Mouse (Mus musculus) midbrain, embryonic 11.5 days (tissue): ENCODE data around the gene Nrbf2. TPM values are rescaled to one million over a fixed set of nuclear protein-coding genes. Genes with fewer than 3 reads are reported as not detected.
A peak's percentile ranks its signal among the peaks of the same experiment; 100 is the strongest.

Experiments
- ATAC-seq: fragments of 200-750 bp; cut with Nextera tagmentation; 2 replicates; pipeline ENCODE4 v1.8.0; 2017; ENCODE audit warnings: moderate TSS enrichment, moderate library complexity; ENCODE audit not compliant: low FRiP score
- DNase-seq: peaks from one replicate; pipeline ENCODE4 v3.0.0; 2015; ENCODE audit warnings: low spot score; ENCODE audit errors: missing footprints
- H3K27ac ChIP-seq: fragments of 300-500 bp; sonication (generic); 2 replicates; pipeline ENCODE4 v1.5.1; 2014; ENCODE audit warnings: low read depth, low read length
- H3K27me3 ChIP-seq: fragments of 300-500 bp; sonication (generic); 2 replicates; pipeline ENCODE4 v1.6.1; 2014; ENCODE audit warnings: mild to moderate bottlenecking, low read length, moderate library complexity, mixed read lengths; ENCODE audit not compliant: control insufficient read depth, insufficient read depth
- H3K36me3 ChIP-seq: fragments of 300-500 bp; sonication (generic); 2 replicates; pipeline ENCODE4 v1.6.1; 2014; ENCODE audit warnings: mild to moderate bottlenecking, low read length, moderate library complexity, mixed read lengths; ENCODE audit not compliant: control insufficient read depth, insufficient read depth
- H3K4me1 ChIP-seq: fragments of 300-500 bp; sonication (generic); 2 replicates; pipeline ENCODE4 v1.6.1; 2014; ENCODE audit warnings: low read length; ENCODE audit not compliant: control insufficient read depth, insufficient read depth
- H3K4me2 ChIP-seq: fragments of 300-500 bp; sonication (generic); 2 replicates; pipeline ENCODE4 v1.6.1; 2014; ENCODE audit warnings: mild to moderate bottlenecking, moderate library complexity
- H3K4me3 ChIP-seq: fragments of 300-500 bp; sonication (generic); 2 replicates; pipeline ENCODE4 v1.5.1; 2014; ENCODE audit warnings: low read depth, low read length
- H3K9ac ChIP-seq: fragments of 300-500 bp; sonication (generic); 2 replicates; pipeline ENCODE4 v1.6.1; 2014; ENCODE audit warnings: low read length
- H3K9me3 ChIP-seq: fragments of 300-500 bp; sonication (generic); 2 replicates; pipeline ENCODE4 v1.6.1; 2016; ENCODE audit warnings: low read length; ENCODE audit not compliant: control insufficient read depth
- WGBS: fragments of 180-500 bp; shearing (Covaris S2); extraction: QIAGEN DNeasy Blood & Tissue Kit; methylation state at CpG from one replicate; pipeline ENCODE4 v1.1.7; 2014; 5-methylcytosine and 5-hydroxymethylcytosine counted together
- polyA plus RNA-seq: library from polyadenylated mRNA; unstranded; fragments of >200 nt; fragmentation: Nextera tagmentation; extraction: Ambion mirVana; gene quantifications from 2 replicates; pipeline ENCODE4 v1.2.1, GENCODE M21; 2014

Gene Nrbf2
- polyA plus RNA-seq = 43.6 and 51.1 TPM in 2 replicates

DNA sequence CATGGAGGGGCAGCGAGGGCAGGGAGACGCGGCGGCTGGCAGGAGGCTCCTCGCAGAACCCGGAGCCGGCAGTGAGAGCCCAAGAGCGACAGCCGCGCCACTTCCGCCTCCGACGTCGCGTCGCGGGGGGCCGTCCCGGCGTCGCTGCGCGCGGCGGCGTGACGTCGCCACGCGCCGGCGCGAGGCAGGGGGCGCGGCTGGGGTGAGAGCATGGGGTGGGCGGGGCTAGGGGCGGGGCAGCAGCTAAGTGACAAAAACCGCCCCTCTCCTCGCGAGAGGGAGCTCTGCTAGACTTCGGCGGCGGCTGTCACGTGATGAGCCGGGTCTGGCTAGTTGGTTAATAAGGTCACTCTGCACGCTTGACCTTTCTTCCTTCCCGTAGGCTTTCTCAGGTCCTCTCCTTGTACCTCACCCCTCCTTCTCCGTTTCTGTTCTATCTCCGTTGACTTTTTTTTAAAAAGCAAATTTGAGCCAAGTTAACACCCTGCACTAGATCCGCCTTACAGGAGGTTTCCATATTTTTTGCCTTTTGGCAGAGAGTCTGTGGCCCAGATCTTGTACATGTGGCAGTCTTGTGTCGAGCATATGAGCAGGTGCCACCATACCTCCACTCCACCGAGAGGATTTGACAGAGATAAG, at the start of gene Nrbf2:
Nrbf2 (minus strand) TSS at position 130 of the 639 bp plus-strand sequence.
- 3% methylated on average over 50 of the region's 52 CpGs for WGBS
- ATAC-seq (peak; percentile 95), DNase-seq (peak; percentile 98)
- Histone ChIP-seq H3K4me1 (peaks cover 11% of the 10 kb centered on the region; the same call in 1 of the 2 replicates), H3K36me3 (no peaks in the 10 kb centered on the region), H3K27ac (peak within 1 kb of the TSS; percentile 40), H3K9me3 (no peaks in the 10 kb centered on the region), H3K9ac (peak within 1 kb of the TSS; percentile 88), H3K27me3 (no peaks in the 10 kb centered on the region), H3K4me3 (peak within 1 kb of the TSS; percentile 94), H3K4me2 (peak within 1 kb of the TSS; percentile 70)

DNA sequence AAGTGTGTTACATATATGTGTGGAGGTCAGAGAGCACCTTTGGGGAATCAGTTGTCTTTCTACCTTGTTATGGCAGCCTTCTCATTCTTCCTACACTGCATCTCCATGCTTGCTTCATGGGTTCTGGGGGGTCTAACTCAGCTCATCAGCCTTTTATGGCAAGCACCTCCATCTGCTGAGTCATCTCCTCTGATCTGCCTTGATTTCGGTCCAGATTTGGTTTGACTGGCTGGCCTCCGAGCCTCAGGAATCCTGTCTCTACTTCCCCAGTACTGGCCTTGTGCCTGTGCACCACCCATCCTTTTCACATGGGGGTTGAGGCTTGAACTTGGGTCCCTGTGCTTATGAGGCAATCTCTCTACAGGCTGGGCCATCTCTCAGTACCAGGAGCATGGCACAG, 45.5 kb upstream of the Nrbf2 start:
- no peak overlapping the region for H3K27ac ChIP-seq
- H3K4me2 ChIP-seq = no peak overlapping the region
- no peak overlapping the region for H3K9ac ChIP-seq
- H3K9me3 ChIP-seq = no peaks in the 10 kb centered on the region
- WGBS = 89% methylated on average over 2 of the region's 2 CpGs
- no peak for DNase-seq
- no peaks in the 10 kb centered on the region for H3K36me3 ChIP-seq
- H3K4me1 ChIP-seq = 0 out of 2 replicates have a peak, but pooled peaks cover 3% of the 10 kb centered on the region
- H3K4me3 ChIP-seq = no peak overlapping the region
- no peak for ATAC-seq
- H3K27me3 ChIP-seq = no peaks in the 10 kb centered on the region

DNA sequence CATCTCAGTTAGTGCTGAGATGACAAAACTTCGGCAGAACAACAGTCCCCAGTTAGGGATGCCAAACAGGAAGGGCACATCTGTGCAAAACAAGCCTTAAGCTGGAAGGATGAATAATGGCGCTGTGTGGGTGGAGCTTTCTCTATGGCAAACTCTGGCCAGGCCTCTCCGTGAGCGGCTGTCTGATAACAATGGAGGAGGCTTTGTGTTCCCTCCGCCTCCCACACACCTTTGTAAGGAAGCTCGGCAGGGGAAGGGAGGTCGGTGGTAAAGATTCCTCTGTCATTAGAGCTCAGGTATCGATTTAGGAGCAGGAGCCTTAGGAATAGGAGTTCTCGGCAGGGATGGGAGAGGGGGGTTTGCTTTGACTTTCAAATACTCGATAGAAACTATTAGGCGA, 44.6 kb upstream of the Nrbf2 start:
- no peak overlapping the region for H3K27ac ChIP-seq
- whole genome bisulfite sequencing = 37% methylated on average over 11 of the region's 11 CpGs
- H3K4me2 ChIP-seq = no peak overlapping the region

DNA sequence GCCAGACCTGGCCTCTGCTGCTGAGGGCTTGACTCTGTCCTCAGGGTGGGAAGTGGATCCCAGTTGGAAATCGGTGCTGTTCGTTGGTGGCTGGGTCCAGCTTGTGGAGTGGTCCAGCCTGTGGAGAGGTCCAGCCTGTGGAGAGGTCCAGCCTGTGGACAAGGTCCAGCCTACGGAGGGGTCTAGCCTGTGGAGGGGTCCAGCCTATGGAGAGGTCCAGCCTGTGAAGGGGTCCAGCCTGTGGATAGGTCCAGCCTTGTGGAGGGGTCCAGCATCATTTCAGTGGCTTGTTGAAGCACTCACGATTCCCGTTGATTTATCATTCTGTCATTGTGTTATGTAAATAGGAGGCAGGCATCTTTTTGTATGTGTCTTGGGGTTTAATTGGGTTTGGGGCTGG, 43.1 kb upstream of the Nrbf2 start:
- Histone ChIP-seq H3K27me3 (no peaks in the 10 kb centered on the region), H3K9me3 (no peaks in the 10 kb centered on the region), H3K4me2 (no peak overlapping the region), H3K9ac (no peak overlapping the region), H3K36me3 (no peaks in the 10 kb centered on the region), H3K4me3 (no peak overlapping the region), H3K27ac (no peak overlapping the region), H3K4me1 (0 out of 2 replicates have a peak, but pooled peaks cover 3% of the 10 kb centered on the region)
- no peak for ATAC-seq
- WGBS = 83% methylated on average over 5 of the region's 5 CpGs
- peak; percentile 47 for DNase-seq

More for the DNA sequence above, 44.6 kb upstream of the Nrbf2 start:
- Histone ChIP-seq H3K4me3 (no peak overlapping the region), H3K9me3 (no peaks in the 10 kb centered on the region), H3K36me3 (no peaks in the 10 kb centered on the region), H3K27me3 (no peaks in the 10 kb centered on the region), H3K4me1 (0 out of 2 replicates have a peak, but pooled peaks cover 3% of the 10 kb centered on the region), H3K9ac (0 out of 2 replicates have a peak overlapping the region, but pooled peaks have one; percentile 27)
- ATAC-seq (no peak), DNase-seq (no peak)

DNA sequence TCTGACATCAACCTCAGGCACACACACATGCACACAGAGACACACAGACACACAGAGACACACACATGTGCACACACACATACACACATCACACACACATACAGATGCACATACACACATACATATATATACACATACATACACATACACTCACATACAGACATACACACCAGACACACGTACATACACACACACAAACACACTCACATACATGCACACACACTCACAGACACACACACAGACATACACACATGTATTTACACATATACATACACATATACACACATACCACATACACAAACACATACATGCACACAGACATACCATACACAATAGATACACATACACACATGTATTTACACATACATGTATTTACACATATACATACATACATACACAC, 38.9 kb upstream of the Nrbf2 start:
- no peak for DNase-seq
- Histone ChIP-seq H3K27ac (no peak overlapping the region), H3K4me1 (no peaks in the 10 kb centered on the region), H3K4me3 (no peak overlapping the region), H3K4me2 (no peak overlapping the region), H3K36me3 (no peaks in the 10 kb centered on the region), H3K27me3 (no peaks in the 10 kb centered on the region; the same call in 1 of the 2 replicates), H3K9ac (no peak overlapping the region), H3K9me3 (no peaks in the 10 kb centered on the region)
- WGBS = 61% methylated on average over 1 of the region's 1 CpGs
- ATAC-seq = no peak

DNA sequence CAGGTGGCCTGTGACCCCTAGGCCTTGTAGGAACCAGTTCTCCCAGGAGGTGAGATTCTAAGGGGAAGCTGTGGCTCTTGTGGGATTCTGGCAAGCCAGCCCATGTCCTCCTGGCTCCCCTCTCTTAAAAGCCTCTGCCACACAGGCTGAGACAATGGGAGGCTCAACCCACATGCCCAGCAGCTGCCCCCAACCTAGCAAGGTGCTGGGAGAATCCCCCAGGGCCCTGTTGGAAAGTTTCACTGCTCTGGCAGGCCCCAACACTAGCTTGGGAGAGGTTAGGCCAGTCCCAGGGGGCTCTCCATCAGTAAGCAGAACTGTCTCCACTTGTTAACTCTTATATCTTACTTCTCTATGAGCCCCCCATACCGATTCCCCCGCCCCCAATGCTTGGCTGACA, 36.3 kb upstream of the Nrbf2 start:
- Histone ChIP-seq H3K36me3 (no peaks in the 10 kb centered on the region), H3K9ac (no peak overlapping the region), H3K4me1 (no peaks in the 10 kb centered on the region; the same call in 1 of the 2 replicates), H3K4me2 (no peak overlapping the region), H3K27me3 (peaks cover 2% of the 10 kb centered on the region; the same call in 1 of the 2 replicates), H3K4me3 (no peak overlapping the region), H3K27ac (no peak overlapping the region), H3K9me3 (no peaks in the 10 kb centered on the region)
- ATAC-seq = no peak
- 75% methylated on average over 2 of the region's 2 CpGs for WGBS
- peak; percentile 77 for DNase-seq

DNA sequence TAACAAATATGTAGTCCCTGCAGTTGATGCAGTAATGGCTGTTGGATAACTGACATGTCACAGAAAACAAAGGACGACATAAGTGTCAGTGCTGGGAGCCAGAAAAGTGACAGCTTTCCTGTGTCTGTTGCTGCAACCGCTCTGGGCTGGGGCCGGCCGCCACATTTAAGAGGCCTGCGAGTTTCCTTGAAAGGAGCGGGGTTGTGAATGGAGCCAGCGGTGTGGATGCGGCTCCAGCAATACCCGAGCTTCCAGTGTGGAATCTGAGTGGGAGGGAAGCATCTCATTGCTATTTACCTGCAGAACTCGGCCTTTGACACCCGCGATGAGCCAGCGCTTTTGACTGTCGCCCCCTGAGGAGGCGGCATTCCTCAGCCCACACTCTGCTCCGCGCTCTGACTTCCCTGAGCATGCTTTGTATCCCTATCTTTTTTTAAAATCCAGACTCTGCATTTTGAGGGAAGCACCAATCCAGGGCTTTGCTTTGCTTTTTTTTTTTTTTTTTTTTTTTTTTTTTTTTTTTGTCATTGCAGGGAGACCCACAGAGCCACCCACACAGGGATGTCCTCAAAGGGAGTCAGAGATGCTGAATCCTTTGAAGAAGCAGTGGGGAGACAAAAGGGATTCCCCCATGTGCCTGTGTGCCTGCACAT, 35.2 kb upstream of the Nrbf2 start:
- peak overlapping the region; percentile 39 for H3K4me2 ChIP-seq
- no peaks in the 10 kb centered on the region for H3K36me3 ChIP-seq
- H3K27me3 ChIP-seq = peaks cover 2% of the 10 kb centered on the region; the same call in 1 of the 2 replicates
- H3K9me3 ChIP-seq = no peaks in the 10 kb centered on the region
- ATAC-seq = no peak
- 7% methylated on average over 17 of the region's 17 CpGs for WGBS
- 0 out of 2 replicates have a peak overlapping the region, but pooled peaks have one; percentile 5 for H3K4me3 ChIP-seq
- DNase-seq = peak; percentile 85
- no peaks in the 10 kb centered on the region; the same call in 1 of the 2 replicates for H3K4me1 ChIP-seq
- H3K27ac ChIP-seq = no peak overlapping the region
- no peak overlapping the region for H3K9ac ChIP-seq

DNA sequence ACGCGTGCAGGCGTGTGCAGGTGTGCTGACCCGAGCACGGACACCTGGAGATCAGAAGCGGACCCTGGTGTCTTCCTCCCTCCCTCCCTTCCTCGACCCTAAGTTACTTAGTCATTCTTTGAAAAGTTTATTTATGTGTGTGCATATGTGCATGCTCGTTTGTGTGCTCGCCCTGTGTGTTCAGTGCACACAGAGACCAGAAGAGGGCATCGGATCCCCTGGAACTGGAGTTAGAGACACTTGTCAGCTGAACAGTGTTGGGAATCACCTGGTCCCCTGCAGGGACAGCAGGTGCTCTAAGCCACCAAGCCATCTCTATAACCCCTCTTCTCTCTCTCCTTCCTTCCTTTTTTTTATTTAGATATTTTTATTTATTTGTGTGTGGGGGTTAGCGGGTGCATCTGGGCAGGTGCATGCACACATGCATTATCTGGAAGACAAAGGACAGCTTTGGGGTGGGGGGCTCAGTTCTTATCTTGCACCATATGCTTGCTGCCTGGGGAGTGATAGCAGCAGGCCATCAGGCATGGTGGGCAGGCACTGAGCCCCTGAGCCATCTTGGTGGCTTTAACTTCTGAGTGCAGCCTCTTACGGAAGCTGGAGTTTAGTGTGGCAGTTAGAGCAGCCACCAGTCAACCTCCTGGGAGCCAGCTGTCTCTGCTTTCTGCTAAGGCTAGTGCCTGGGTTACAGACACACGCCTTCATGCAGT, 34.1 kb upstream of the Nrbf2 start:
- 68% methylated on average over 13 of the region's 13 CpGs for WGBS
- peaks cover 2% of the 10 kb centered on the region; the same call in 1 of the 2 replicates for H3K27me3 ChIP-seq

More for the DNA sequence above, 34.1 kb upstream of the Nrbf2 start:
- Histone ChIP-seq H3K4me1 (no peaks in the 10 kb centered on the region; the same call in 1 of the 2 replicates), H3K27ac (no peak overlapping the region), H3K9ac (no peak overlapping the region), H3K4me3 (no peak overlapping the region), H3K9me3 (no peaks in the 10 kb centered on the region), H3K36me3 (no peaks in the 10 kb centered on the region), H3K4me2 (no peak overlapping the region)
- DNase-seq = peak; percentile 79
- ATAC-seq = no peak
